Comparison of ENCODE assay signal across 9 mouse cellular contexts in genomic region chr15:89147024-89147423, GRCm38 (mm10). TPM values are rescaled to one million over a fixed set of nuclear protein-coding genes. Genes with fewer than 3 reads are reported as not detected.
DNase-seq lines count a peak whose midpoint lies in the region; ATAC-seq and TF ChIP-seq lines count a peak whose summit lies in the region.
"Had no signal": no experiment of that assay in that cellular context is flagged by ENCODE, and none has a peak within 500 bp of the region (broad histone marks: within the 10 kb centered on the region; RNA-seq: fewer than 3 reads in every experiment).

No protein-coding gene starts in this region.

- H3K27me3 ChIP-seq in heart, embryonic 13.5 days (replicated peaks): peaks cover 88% of the 10 kb centered on the region
- no peaks in the 10 kb centered on the region for H3K27me3 ChIP-seq in midbrain, postnatal 0 days (ENCODE audit: insufficient read depth, low read length)

- intact Hi-C loops in left cerebral cortex, postnatal 4 days (cut with DNase I): no loop called here

- peak overlapping the region; percentile 38 for H3K9ac ChIP-seq in heart, embryonic 13.5 days
- peak overlapping the region; percentile 60 for H3K9ac ChIP-seq in midbrain, postnatal 0 days (replicated peaks; ENCODE audit: low read length, poor library complexity, severe bottlenecking)
- H3K9ac ChIP-seq: liver, embryonic 14.5 days had no signal

- TF ChIP-seq CTCF in bone marrow macrophage, adult 2 months (IDR thresholded peaks at IDR 0.05; ENCODE audit: low read depth, low read length): no peak
- no peak for TF ChIP-seq CTCF in midbrain, postnatal 0 days (IDR thresholded peaks at IDR 0.05)

- 10% methylated on average over 16 of the region's 16 CpGs for WGBS in heart, embryonic 13.5 days
- WGBS in midbrain, postnatal 0 days: 6% methylated on average over 15 of the region's 16 CpGs

- peak overlapping the region; percentile 67 for H3K4me2 ChIP-seq in heart, embryonic 13.5 days
- peak overlapping the region; percentile 93 for H3K4me2 ChIP-seq in midbrain, postnatal 0 days (ENCODE audit: low read depth, low read length, poor library complexity, severe bottlenecking)

- TF ChIP-seq POLR2A in bone marrow macrophage, adult 2 months (IDR thresholded peaks at IDR 0.05; ENCODE audit: borderline replicate concordance, low read depth, low read length): no peak

- no peak overlapping the region for H3K27ac ChIP-seq in bone marrow macrophage, adult 2 months (ENCODE audit: insufficient read depth, low read depth, low read length)
- H3K27ac ChIP-seq in heart, embryonic 13.5 days (replicated peaks): no peak overlapping the region
- peak overlapping the region; percentile 55 for H3K27ac ChIP-seq in midbrain, postnatal 0 days (ENCODE audit: low read depth, low read length)
- H3K27ac ChIP-seq: liver, embryonic 14.5 days had no signal

- H3K4me3 ChIP-seq in bone marrow macrophage, adult 2 months (ENCODE audit: insufficient read depth, low read length): 0 out of 2 replicates have a peak overlapping the region, but pooled peaks have one; percentile 4
- peak overlapping the region; percentile 39 for H3K4me3 ChIP-seq in heart, embryonic 13.5 days
- peak overlapping the region; percentile 70 for H3K4me3 ChIP-seq in midbrain, postnatal 0 days (ENCODE audit: low read depth, low read length)

- no peaks in the 10 kb centered on the region for H3K36me3 ChIP-seq in heart, embryonic 13.5 days
- H3K36me3 ChIP-seq in midbrain, postnatal 0 days (ENCODE audit: insufficient read depth, low read length): no peaks in the 10 kb centered on the region

- DNase-seq in left cerebral cortex, adult 18-20 months (ENCODE audit: low spot score in 2 of 2): peak; percentile 54 to 65
- no peak for DNase-seq in left cerebral cortex, postnatal 4 days
- peak; percentile 60 for DNase-seq in kidney, postnatal 14 days
- DNase-seq in midbrain, postnatal 0 days (ENCODE audit: low spot score): peak; percentile 33
- no peak for DNase-seq in ovary, postnatal 14 days (ENCODE audit: low spot score)

- ATAC-seq in heart, embryonic 13.5 days (ENCODE audit: extremely low read depth, insufficient number of reproducible peaks, low FRiP score, low TSS enrichment): no peak
- 0 out of 2 replicates have a peak, but pooled peaks have one; percentile 20 for ATAC-seq in midbrain, postnatal 0 days (ENCODE audit: low FRiP score)
- ATAC-seq in erythroid progenitor cell, adult 5-6 weeks (replicated peaks; ENCODE audit: low FRiP score, poor library complexity, severe bottlenecking): no peak

- H3K9me3 ChIP-seq in heart, embryonic 13.5 days: no peaks in the 10 kb centered on the region
- no peaks in the 10 kb centered on the region for H3K9me3 ChIP-seq in midbrain, postnatal 0 days (ENCODE audit: low read length)

- H3K4me1 ChIP-seq in bone marrow macrophage, adult 2 months (ENCODE audit: control insufficient read depth, insufficient read depth, low read length): peaks cover 12% of the 10 kb centered on the region
- H3K4me1 ChIP-seq in heart, embryonic 13.5 days: peaks cover 33% of the 10 kb centered on the region
- H3K4me1 ChIP-seq in midbrain, postnatal 0 days (ENCODE audit: insufficient read depth, low read length): peaks cover 25% of the 10 kb centered on the region

RNA-seq across cellular contexts. Expression of gene Mapk11, which starts 2.4 kb away (rescaled TPM):
- total RNA-seq in left cerebral cortex, adult 18-20 months (2021): 10 to 100 TPM; 49.1 to 55.1 TPM
- total RNA-seq in left cerebral cortex, postnatal 4 days (2021): 10 to 100 TPM; 34.4 to 36.6 TPM
- 2.2 and 2.7 TPM in 2 replicates for polyA plus RNA-seq in bone marrow macrophage, adult 2 months (2012; ENCODE audit: insufficient read depth, insufficient read length, missing spikeins)
- polyA plus RNA-seq in heart, embryonic 13.5 days (2015; fragmentation: Nextera tagmentation; extraction: Ambion mirVana): 3.8 and 4.0 TPM in 2 replicates
- 26.9 and 34.8 TPM in 2 replicates for total RNA-seq in midbrain, postnatal 0 days (2014; rRNA removed)
- polyA plus RNA-seq in midbrain, postnatal 0 days (2015; fragmentation: Nextera tagmentation; extraction: Ambion mirVana): 18.9 and 19.3 TPM in 2 replicates
- 0.72 and 2.1 TPM in 2 replicates for total RNA-seq in erythroid progenitor cell, adult 5-6 weeks (2015; ENCODE audit: low replicate concordance)
- total RNA-seq in erythroid progenitor cell, adult 5-6 weeks (2017; ENCODE audit: low replicate concordance): 0.51 TPM in 1 of 2 replicates, not detected in the other

RNA-seq across cellular contexts. Expression of gene Mapk12, which starts 6.5 kb away (rescaled TPM):
- total RNA-seq in left cerebral cortex, adult 18-20 months (2021): 1 to 10 TPM; 7.4 to 9.2 TPM
- total RNA-seq in left cerebral cortex, postnatal 4 days (2021): 1 to 10 TPM; 4.1 to 5.0 TPM
- polyA plus RNA-seq in bone marrow macrophage, adult 2 months (2012; ENCODE audit: insufficient read depth, insufficient read length, missing spikeins): not detected in 2 replicates
- polyA plus RNA-seq in heart, embryonic 13.5 days (2015; fragmentation: Nextera tagmentation; extraction: Ambion mirVana): 19.0 and 20.4 TPM in 2 replicates
- total RNA-seq in midbrain, postnatal 0 days (2014; rRNA removed): 1.5 and 4.7 TPM in 2 replicates
- 2.0 and 3.2 TPM in 2 replicates for polyA plus RNA-seq in midbrain, postnatal 0 days (2015; fragmentation: Nextera tagmentation; extraction: Ambion mirVana)
- not detected in 2 replicates for total RNA-seq in erythroid progenitor cell, adult 5-6 weeks (2015; ENCODE audit: low replicate concordance)
- 0.51 TPM in 1 of 2 replicates, not detected in the other for total RNA-seq in erythroid progenitor cell, adult 5-6 weeks (2017; ENCODE audit: low replicate concordance)

RNA-seq across cellular contexts. Expression of gene Hdac10, which starts 18.5 kb away (rescaled TPM):
- 10 to 100 TPM; 15.2 to 15.8 TPM for total RNA-seq in left cerebral cortex, adult 18-20 months (2021)
- 10 to 100 TPM; 40.0 to 42.8 TPM for total RNA-seq in left cerebral cortex, postnatal 4 days (2021)
- 13.3 and 16.3 TPM in 2 replicates for polyA plus RNA-seq in bone marrow macrophage, adult 2 months (2012; ENCODE audit: insufficient read depth, insufficient read length, missing spikeins)
- 14.0 and 15.0 TPM in 2 replicates for polyA plus RNA-seq in heart, embryonic 13.5 days (2015; fragmentation: Nextera tagmentation; extraction: Ambion mirVana)
- 24.4 and 26.4 TPM in 2 replicates for total RNA-seq in midbrain, postnatal 0 days (2014; rRNA removed)
- 24.5 and 25.6 TPM in 2 replicates for polyA plus RNA-seq in midbrain, postnatal 0 days (2015; fragmentation: Nextera tagmentation; extraction: Ambion mirVana)
- total RNA-seq in erythroid progenitor cell, adult 5-6 weeks (2015; ENCODE audit: low replicate concordance): 4.3 TPM in 1 of 2 replicates, not detected in the other
- 1.3 TPM in 1 of 2 replicates, not detected in the other for total RNA-seq in erythroid progenitor cell, adult 5-6 weeks (2017; ENCODE audit: low replicate concordance)

RNA-seq across cellular contexts. Expression of gene Tubgcp6, which starts 24.1 kb away (rescaled TPM):
- 10 to 100 TPM; 31.4 to 34.6 TPM for total RNA-seq in left cerebral cortex, adult 18-20 months (2021)
- 10 to 100 TPM; 36.9 to 42.1 TPM for total RNA-seq in left cerebral cortex, postnatal 4 days (2021)
- 10.4 and 15.4 TPM in 2 replicates for polyA plus RNA-seq in bone marrow macrophage, adult 2 months (2012; ENCODE audit: insufficient read depth, insufficient read length, missing spikeins)
- polyA plus RNA-seq in heart, embryonic 13.5 days (2015; fragmentation: Nextera tagmentation; extraction: Ambion mirVana): 8.9 and 10.7 TPM in 2 replicates
- 46.1 and 68.0 TPM in 2 replicates for total RNA-seq in midbrain, postnatal 0 days (2014; rRNA removed)
- 10.8 and 11.0 TPM in 2 replicates for polyA plus RNA-seq in midbrain, postnatal 0 days (2015; fragmentation: Nextera tagmentation; extraction: Ambion mirVana)
- 26.4 and 41.4 TPM in 2 replicates for total RNA-seq in erythroid progenitor cell, adult 5-6 weeks (2015; ENCODE audit: low replicate concordance)
- 28.1 and 28.3 TPM in 2 replicates for total RNA-seq in erythroid progenitor cell, adult 5-6 weeks (2017; ENCODE audit: low replicate concordance)

RNA-seq across cellular contexts. Expression of gene Plxnb2, which starts 33.6 kb away (rescaled TPM):
- 10 to 100 TPM; 47.3 to 54.9 TPM for total RNA-seq in left cerebral cortex, adult 18-20 months (2021)
- 100 to 1,000 TPM; 100 TPM for total RNA-seq in left cerebral cortex, postnatal 4 days (2021)
- 432 and 457 TPM in 2 replicates for polyA plus RNA-seq in bone marrow macrophage, adult 2 months (2012; ENCODE audit: insufficient read depth, insufficient read length, missing spikeins)
- 84.6 and 99.0 TPM in 2 replicates for polyA plus RNA-seq in heart, embryonic 13.5 days (2015; fragmentation: Nextera tagmentation; extraction: Ambion mirVana)
- total RNA-seq in midbrain, postnatal 0 days (2014; rRNA removed): 153 and 199 TPM in 2 replicates
- polyA plus RNA-seq in midbrain, postnatal 0 days (2015; fragmentation: Nextera tagmentation; extraction: Ambion mirVana): 46.8 and 50.4 TPM in 2 replicates
- total RNA-seq in erythroid progenitor cell, adult 5-6 weeks (2015; ENCODE audit: low replicate concordance): 7.2 and 9.2 TPM in 2 replicates
- 1.9 and 8.2 TPM in 2 replicates for total RNA-seq in erythroid progenitor cell, adult 5-6 weeks (2017; ENCODE audit: low replicate concordance)

Comparison
In these comparisons a context has a peak if more than half of its experiments do, and no peak if none do; other contexts are left out.
1. DNase-seq: peak in left cerebral cortex, adult 18-20 months (2 of 2), kidney, postnatal 14 days (single experiment) and midbrain, postnatal 0 days (single experiment); none in left cerebral cortex, postnatal 4 days (single experiment) and ovary, postnatal 14 days (single experiment).
2. H3K4me3 ChIP-seq: peak in every context shown above with its lines; median percentile 70 in midbrain, postnatal 0 days; 39 in heart, embryonic 13.5 days; 4 in bone marrow macrophage, adult 2 months.